Mouse (Mus musculus) spleen, adult 10 weeks (tissue): ENCODE results near the gene E4f1. TPM values are rescaled to one million over a fixed set of nuclear protein-coding genes. Genes with fewer than 3 reads are reported as not detected.

Source experiments
- polyA plus RNA-seq: library from polyadenylated mRNA; stranded (reverse); fragments of 350-450 nt; fragmentation: Illumina TruSeq; extraction: RNeasy Lipid Tissue Mini Kit (QIAGEN cat#74804); gene quantifications from one replicate; pipeline ENCODE4 v1.2.3, GENCODE M21; 2015; ENCODE audit warnings: low replicate concordance; ENCODE audit not compliant: insufficient read depth

Gene E4f1
- polyA plus RNA-seq = 22.7 TPM

GRCm38 (mm10) chr17:24469910-24470602, at the start of gene E4f1, which contains the start of gene Pgp:
E4f1 (minus strand) TSS chr17:24470313.
Pgp (plus strand) TSS chr17:24470392.

GRCm38 (mm10) chr17:24488186-24488661, 18.1 kb upstream of the E4f1 start, which contains the start of gene Caskin1:
Caskin1 (plus strand) TSS chr17:24488601.

GRCm38 (mm10) chr17:24478663-24479380, 8.7 kb upstream of the E4f1 start, which contains the start of gene Mlst8:
Mlst8 (minus strand) TSS chr17:24479078.

GRCm38 (mm10) chr17:24473612-24474275, 3.6 kb upstream of the E4f1 start, which contains the start of gene Bricd5:
Bricd5 (plus strand) TSS chr17:24473884.

GRCm38 (mm10) chr17:24442632-24443155, 27.4 kb downstream of the E4f1 start, which contains the start of gene Dnase1l2:
Dnase1l2 (minus strand) TSS chr17:24443105.

GRCm38 (mm10) chr17:24426471-24427169, 43.5 kb downstream of the E4f1 start, which contains the start of gene Eci1:
Eci1 (plus strand) TSS chr17:24426641.

GRCm38 (mm10) chr17:24414230-24414976, 55.7 kb downstream of the E4f1 start, which contains the start of gene Rnps1:
Rnps1 (plus strand) TSS chr17:24414565.

Other genes starting within 250 kb of the E4f1 start
- 5.4 TPM for gene Tedc2, start 249.5 kb downstream of the E4f1 start, polyA plus RNA-seq
- 6.5 TPM for gene Ccnf, start 218.8 kb downstream of the E4f1 start, polyA plus RNA-seq
- 0.91 TPM for gene Abca17, start 119.2 kb downstream of the E4f1 start, polyA plus RNA-seq
- gene Abca3, start 118.4 kb downstream of the E4f1 start, polyA plus RNA-seq = 26.4 TPM
- 110 TPM for gene Rnps1, start 55.7 kb downstream of the E4f1 start, polyA plus RNA-seq
- 37.5 TPM for gene Eci1, start 43.7 kb downstream of the E4f1 start, polyA plus RNA-seq
- gene Dnase1l2, start 27.2 kb downstream of the E4f1 start, polyA plus RNA-seq = 8.5 TPM
- 18.8 TPM for gene Pgp, start 79 bp upstream of the E4f1 start, polyA plus RNA-seq
- gene Bricd5, start 3.6 kb upstream of the E4f1 start, polyA plus RNA-seq = 0.26 TPM
- gene Mlst8, start 8.8 kb upstream of the E4f1 start, polyA plus RNA-seq = 19.8 TPM
- 0.08 TPM for gene Caskin1, start 18.3 kb upstream of the E4f1 start, polyA plus RNA-seq
- gene Traf7, start 57.6 kb upstream of the E4f1 start, polyA plus RNA-seq = 125 TPM
- 1.7 TPM for gene Rab26, start 63.9 kb upstream of the E4f1 start, polyA plus RNA-seq
- 31.5 TPM for gene Pkd1, start 79.5 kb upstream of the E4f1 start, polyA plus RNA-seq
- 46.2 TPM for gene Tsc2, start 162.3 kb upstream of the E4f1 start, polyA plus RNA-seq
- gene Nthl1, start 162.4 kb upstream of the E4f1 start, polyA plus RNA-seq = 3.4 TPM
- 21.0 TPM for gene Slc9a3r2, start 180.0 kb upstream of the E4f1 start, polyA plus RNA-seq
- gene Npw, start 188.1 kb upstream of the E4f1 start, polyA plus RNA-seq = not detected
- 15.5 TPM for gene Zfp598, start 199.4 kb upstream of the E4f1 start, polyA plus RNA-seq
- not detected for gene Syngr3, start 219.6 kb upstream of the E4f1 start, polyA plus RNA-seq
- gene Gfer, start 225.8 kb upstream of the E4f1 start, polyA plus RNA-seq = 16.0 TPM
- 4.3 TPM for gene Noxo1, start 225.9 kb upstream of the E4f1 start, polyA plus RNA-seq
- 8.7 TPM for gene Tbl3, start 237.3 kb upstream of the E4f1 start, polyA plus RNA-seq
- not detected for gene Rnf151, start 247.8 kb upstream of the E4f1 start, polyA plus RNA-seq
- 1,280 TPM for gene Rps2, start 247.8 kb upstream of the E4f1 start, polyA plus RNA-seq